Mouse (Mus musculus) right cerebral cortex, adult 2 months (tissue): ENCODE results near the gene Kir3dl1.
"Not testable (repeated sequence)": the region's sequence is repeated elsewhere in the genome, so short reads cannot be mapped to it uniquely, and the experiment has no call there.

Experiments
- DNase-seq, 2 experiments: peaks; one replicate each; pipeline ENCODE4 v3.0.0; 2021 to 2022; ENCODE audit warnings: low spot score in 2 of 2

The Kir3dl1 gene

GRCm38 (mm10) chrX:136517699-136518098 lies at the start of gene Kir3dl1:
Kir3dl1 (plus strand) TSS chrX:136517999.
- DNase-seq: not testable (repeated sequence)

GRCm38 (mm10) chrX:136543956-136544355 lies 26.2 kb downstream of the Kir3dl1 start, which contains the start of gene Kir3dl2:
Kir3dl2 (minus strand) TSS chrX:136544056.
- DNase-seq: not testable (repeated sequence)

DNA sequence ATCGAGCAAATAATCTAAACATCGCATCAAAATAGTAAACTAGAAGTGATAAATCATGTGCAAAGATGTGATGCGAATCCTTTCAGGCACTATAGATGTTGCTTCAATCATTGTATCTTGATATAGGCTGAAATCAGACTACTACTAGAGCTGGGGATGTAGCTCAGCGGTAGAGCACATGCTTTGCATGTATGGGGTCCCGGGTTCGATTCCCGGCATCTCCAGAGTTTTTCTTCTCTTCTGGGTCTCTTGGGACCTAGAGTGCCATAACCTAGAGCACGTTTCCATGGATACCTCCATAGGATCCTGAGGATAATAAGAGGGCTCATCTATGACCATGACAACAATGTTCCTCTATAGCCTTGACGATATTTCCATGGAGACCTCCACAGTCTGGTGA lies 51.3 kb downstream of the Kir3dl1 start:
- not testable (repeated sequence) for DNase-seq
